Mouse (Mus musculus): ENCODE data around the gene Pfdn2. TPM values are rescaled to one million over a fixed set of nuclear protein-coding genes. Genes with fewer than 3 reads are reported as not detected.

Pfdn2 gene
- polyA plus RNA-seq, 1 experiment from 2014 or later, result 64.1 TPM

GRCm38 (mm10) chr1:171346095-171346450, 603 bp downstream of the Pfdn2 start:
- no peaks in the 10 kb centered on the region for H3K27me3 ChIP-seq (replicated peaks; ENCODE audit: insufficient read depth, low read length)
- WGBS, result 2% methylated on average over 14 of the region's 14 CpGs
- TF ChIP-seq CTCF (IDR thresholded peaks at IDR 0.05), result no peak
- no peak for TF ChIP-seq EP300 (IDR thresholded peaks at IDR 0.05)
- H3K4me3 ChIP-seq (ENCODE audit: low read depth, low read length), result peak overlapping the region; percentile 84
- H3K36me3 ChIP-seq (ENCODE audit: insufficient read depth, low read length), result 0 out of 2 replicates have a peak, but pooled peaks cover 2% of the 10 kb centered on the region
- DNase-seq (ENCODE audit: low spot score) (no peak), ATAC-seq (peak; percentile 4)
- peaks cover 17% of the 10 kb centered on the region; the same call in 1 of the 2 replicates for H3K4me1 ChIP-seq (ENCODE audit: insufficient read depth, low read depth, low read length)
- peak overlapping the region; percentile 10 for H3K27ac ChIP-seq (ENCODE audit: low read length)
- H3K9ac ChIP-seq (replicated peaks; ENCODE audit: low read depth), result peak overlapping the region; percentile 71
- peak overlapping the region; percentile 95 for H3K4me2 ChIP-seq (replicated peaks; ENCODE audit: low read depth, low read length)
- H3K9me3 ChIP-seq (ENCODE audit: low read length), result peaks cover 5% of the 10 kb centered on the region; the same call in 1 of the 2 replicates

DNA sequence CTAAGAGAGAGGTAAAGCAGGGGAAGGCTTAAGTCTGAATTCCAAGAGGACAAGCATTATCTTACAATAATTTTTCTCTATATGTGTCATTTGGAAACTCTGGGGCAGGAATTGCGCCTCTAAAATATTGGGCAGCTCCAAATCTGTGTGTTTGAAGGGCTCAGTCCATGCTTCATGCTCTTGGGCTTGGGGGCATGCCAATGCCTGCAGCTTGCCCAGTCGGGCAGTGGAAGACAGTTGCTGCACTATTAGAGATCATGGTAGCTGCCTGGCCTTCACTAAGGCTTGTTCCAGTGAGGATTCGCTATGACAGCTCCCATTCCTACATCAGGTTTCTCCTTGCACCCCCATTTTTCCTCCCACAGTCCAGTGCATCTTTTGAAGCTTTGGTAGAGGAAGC, 3.2 kb downstream of the Pfdn2 start:
- Histone ChIP-seq H3K36me3 (ENCODE audit: insufficient read depth, low read length) (no peaks in the 10 kb centered on the region), H3K4me1 (ENCODE audit: insufficient read depth, low read depth, low read length) (peaks cover 16% of the 10 kb centered on the region; the same call in 1 of the 2 replicates), H3K4me2 (replicated peaks; ENCODE audit: low read depth, low read length) (no peak overlapping the region), H3K4me3 (ENCODE audit: low read depth, low read length) (no peak overlapping the region), H3K9ac (replicated peaks; ENCODE audit: low read depth) (no peak overlapping the region), H3K27me3 (replicated peaks; ENCODE audit: insufficient read depth, low read length) (no peaks in the 10 kb centered on the region), H3K27ac (ENCODE audit: low read length) (no peak overlapping the region), H3K9me3 (ENCODE audit: low read length) (peaks cover 5% of the 10 kb centered on the region; the same call in 1 of the 2 replicates)
- ATAC-seq, result no peak
- TF ChIP-seq EP300 (IDR thresholded peaks at IDR 0.05) (no peak), CTCF (IDR thresholded peaks at IDR 0.05) (no peak)
- WGBS, result 91% methylated on average over 3 of the region's 3 CpGs
- DNase-seq (ENCODE audit: low spot score), result no peak

DNA sequence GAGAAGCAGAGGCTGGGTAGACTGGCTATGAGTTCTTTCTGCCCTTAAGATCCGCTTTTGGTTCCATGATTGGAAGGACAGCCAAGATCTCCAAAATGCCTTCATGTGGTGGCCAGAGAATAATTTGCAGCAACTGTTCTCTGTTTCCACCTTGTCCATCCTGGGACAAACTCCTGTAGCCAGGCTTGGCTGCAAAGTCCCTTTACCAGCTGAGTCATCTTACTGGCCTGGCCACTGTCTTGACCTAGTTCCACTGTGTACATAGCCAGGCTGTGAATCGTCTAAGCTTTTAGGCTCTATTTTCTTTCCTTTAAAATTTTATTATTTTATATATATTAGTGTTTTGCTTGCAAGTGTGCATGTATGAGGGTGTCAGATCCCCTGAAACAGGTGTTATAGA, 3.7 kb downstream of the Pfdn2 start:
- no peak for DNase-seq (ENCODE audit: low spot score)
- Histone ChIP-seq H3K4me3 (ENCODE audit: low read depth, low read length) (no peak overlapping the region), H3K4me2 (replicated peaks; ENCODE audit: low read depth, low read length) (no peak overlapping the region), H3K27ac (ENCODE audit: low read length) (no peak overlapping the region), H3K27me3 (replicated peaks; ENCODE audit: insufficient read depth, low read length) (no peaks in the 10 kb centered on the region), H3K9me3 (ENCODE audit: low read length) (peaks cover 5% of the 10 kb centered on the region; the same call in 1 of the 2 replicates), H3K36me3 (ENCODE audit: insufficient read depth, low read length) (no peaks in the 10 kb centered on the region), H3K9ac (replicated peaks; ENCODE audit: low read depth) (no peak overlapping the region), H3K4me1 (ENCODE audit: insufficient read depth, low read depth, low read length) (peaks cover 10% of the 10 kb centered on the region; the same call in 1 of the 2 replicates)
- 73% methylated on average over 2 of the region's 2 CpGs for WGBS
- ATAC-seq, result no peak
- TF ChIP-seq CTCF (IDR thresholded peaks at IDR 0.05), result no peak
- no peak for TF ChIP-seq EP300 (IDR thresholded peaks at IDR 0.05)

GRCm38 (mm10) chr1:171355812-171356340, 10.4 kb downstream of the Pfdn2 start:
- no peak overlapping the region for H3K27ac ChIP-seq (ENCODE audit: low read length)
- 86% methylated on average over 5 of the region's 5 CpGs for WGBS
- peaks cover 7% of the 10 kb centered on the region for H3K36me3 ChIP-seq (ENCODE audit: insufficient read depth, low read length)
- peaks cover 7% of the 10 kb centered on the region for H3K9me3 ChIP-seq (ENCODE audit: low read length)
- H3K27me3 ChIP-seq (replicated peaks; ENCODE audit: insufficient read depth, low read length), result no peaks in the 10 kb centered on the region
- DNase-seq (ENCODE audit: low spot score) (peak; percentile 54), ATAC-seq (no peak)
- no peak overlapping the region for H3K9ac ChIP-seq (replicated peaks; ENCODE audit: low read depth)
- peaks cover 4% of the 10 kb centered on the region; the same call in 1 of the 2 replicates for H3K4me1 ChIP-seq (ENCODE audit: insufficient read depth, low read depth, low read length)
- peak; percentile 76 for TF ChIP-seq CTCF (IDR thresholded peaks at IDR 0.05)
- TF ChIP-seq EP300 (IDR thresholded peaks at IDR 0.05), result no peak
- H3K4me3 ChIP-seq (ENCODE audit: low read depth, low read length), result no peak overlapping the region
- no peak overlapping the region for H3K4me2 ChIP-seq (replicated peaks; ENCODE audit: low read depth, low read length)

DNA sequence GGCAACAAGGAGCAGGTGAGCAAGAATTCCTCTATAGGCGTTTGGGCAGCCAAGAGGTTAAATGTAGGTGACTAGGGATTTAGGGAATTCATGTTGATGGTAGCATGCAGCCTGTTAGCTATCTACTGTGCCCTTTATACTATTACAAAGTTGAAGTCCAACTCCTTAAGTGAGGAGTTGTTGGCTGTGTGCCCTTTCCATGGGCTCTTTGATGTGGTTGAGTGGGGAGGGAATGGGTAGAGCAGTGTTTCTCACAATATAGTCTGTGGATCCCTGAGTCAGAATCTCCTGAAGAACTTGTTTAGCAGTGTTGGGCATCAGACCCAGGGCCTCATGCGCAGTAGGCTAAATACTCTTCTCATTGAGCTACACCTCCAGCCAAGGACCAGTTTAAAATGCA, 11.3 kb downstream of the Pfdn2 start:
- DNase-seq (ENCODE audit: low spot score) (peak; percentile 26), ATAC-seq (no peak)
- 69% methylated on average over 2 of the region's 2 CpGs for WGBS
- Histone ChIP-seq H3K9me3 (ENCODE audit: low read length) (peaks cover 7% of the 10 kb centered on the region), H3K36me3 (ENCODE audit: insufficient read depth, low read length) (peaks cover 7% of the 10 kb centered on the region), H3K4me3 (ENCODE audit: low read depth, low read length) (no peak overlapping the region), H3K9ac (replicated peaks; ENCODE audit: low read depth) (no peak overlapping the region), H3K27ac (ENCODE audit: low read length) (no peak overlapping the region), H3K27me3 (replicated peaks; ENCODE audit: insufficient read depth, low read length) (no peaks in the 10 kb centered on the region), H3K4me1 (ENCODE audit: insufficient read depth, low read depth, low read length) (peaks cover 4% of the 10 kb centered on the region; the same call in 1 of the 2 replicates), H3K4me2 (replicated peaks; ENCODE audit: low read depth, low read length) (no peak overlapping the region)
- TF ChIP-seq CTCF (IDR thresholded peaks at IDR 0.05) (no peak), EP300 (IDR thresholded peaks at IDR 0.05) (no peak)

GRCm38 (mm10) chr1:171358421-171358820, 13.0 kb downstream of the Pfdn2 start:
- 56% methylated on average over 4 of the region's 4 CpGs for WGBS
- no peak for ATAC-seq

More at GRCm38 (mm10) chr1:171358421-171358820, 13.0 kb downstream of the Pfdn2 start:
- peak; percentile 90 for TF ChIP-seq CTCF (IDR thresholded peaks at IDR 0.05)
- TF ChIP-seq EP300 (IDR thresholded peaks at IDR 0.05), result no peak
- Histone ChIP-seq H3K4me1 (ENCODE audit: insufficient read depth, low read depth, low read length) (peaks cover 4% of the 10 kb centered on the region; the same call in 1 of the 2 replicates), H3K36me3 (ENCODE audit: insufficient read depth, low read length) (peaks cover 7% of the 10 kb centered on the region), H3K9ac (replicated peaks; ENCODE audit: low read depth) (no peak overlapping the region), H3K27ac (ENCODE audit: low read length) (no peak overlapping the region), H3K9me3 (ENCODE audit: low read length) (peaks cover 7% of the 10 kb centered on the region), H3K27me3 (replicated peaks; ENCODE audit: insufficient read depth, low read length) (no peaks in the 10 kb centered on the region), H3K4me2 (replicated peaks; ENCODE audit: low read depth, low read length) (no peak overlapping the region), H3K4me3 (ENCODE audit: low read depth, low read length) (no peak overlapping the region)
- peak; percentile 75 for DNase-seq (ENCODE audit: low spot score)
